Mouse (Mus musculus) sigmoid colon, adult 10 weeks (tissue): ENCODE data around the gene Gpr108. TPM values are rescaled to one million over a fixed set of nuclear protein-coding genes. Genes with fewer than 3 reads are reported as not detected.

Experiments
- polyA plus RNA-seq: library from polyadenylated mRNA; stranded (reverse); fragments of 350-450 nt; fragmentation: Illumina TruSeq; extraction: RNeasy Lipid Tissue Mini Kit (QIAGEN cat#74804); gene quantifications from one replicate; pipeline ENCODE4 v1.2.3, GENCODE M21; 2014; ENCODE audit warnings: low read depth, low replicate concordance

The Gpr108 gene
- 2.0 TPM for polyA plus RNA-seq

GRCm38 (mm10) chr17:57248201-57248699 is at the start of gene Gpr108:
TSS of gene Gpr108 (minus strand) at chr17:57248446.

GRCm38 (mm10) chr17:57278943-57279590 is 30.8 kb upstream of the Gpr108 start, which contains the start of gene Vav1:
TSS of gene Vav1 (plus strand) at chr17:57279100.

GRCm38 (mm10) chr17:57249186-57250181 is 1.2 kb upstream of the Gpr108 start, which contains the start of gene Trip10:
TSS of gene Trip10 (plus strand) at chr17:57249455.

GRCm38 (mm10) chr17:57228014-57228413 is 20.2 kb downstream of the Gpr108 start, which contains the start of gene C3:
TSS of gene C3 (minus strand) at chr17:57228136.

DNA sequence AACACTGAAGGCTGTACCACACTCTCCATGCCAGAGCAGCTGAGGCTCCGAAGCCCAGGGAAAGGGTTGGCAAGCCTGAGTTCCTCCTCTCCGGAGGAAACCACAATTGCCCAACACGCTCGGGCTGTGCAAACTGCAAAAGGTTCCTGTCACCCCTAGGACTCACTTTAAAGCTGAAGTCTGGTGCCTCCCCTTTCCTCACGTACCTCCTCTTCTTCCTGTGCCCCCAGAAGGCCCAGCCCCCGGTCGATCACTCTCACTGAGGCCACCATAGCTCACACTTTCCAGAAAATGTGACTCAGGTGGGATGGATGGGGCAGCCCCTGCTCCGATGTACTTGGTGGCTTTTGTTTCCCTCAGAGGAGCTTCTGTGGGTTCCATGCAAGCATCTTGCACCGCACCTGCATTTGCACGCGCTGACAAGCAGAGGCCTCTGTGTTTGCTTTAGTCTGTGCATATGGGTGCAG is 54.2 kb downstream of the Gpr108 start, which contains the start of gene Tnfsf14:
Gene Tnfsf14, minus strand, starts transcription at position 137 of the 467 bp plus-strand sequence.

Other genes starting within 250 kb of the Gpr108 start
- not detected for gene Pspn, start 248.4 kb downstream of the Gpr108 start, polyA plus RNA-seq
- gene Gtf2f1, start 237.2 kb downstream of the Gpr108 start, polyA plus RNA-seq: 2.0 TPM
- gene Gm17949, start 237.0 kb downstream of the Gpr108 start, polyA plus RNA-seq: not detected
- 8.6 TPM for gene Khsrp, start 216.9 kb downstream of the Gpr108 start, polyA plus RNA-seq
- gene Slc25a41, start 206.8 kb downstream of the Gpr108 start, polyA plus RNA-seq: not detected
- gene Crb3, start 189.3 kb downstream of the Gpr108 start, polyA plus RNA-seq: 38.8 TPM
- gene Slc25a23, start 188.6 kb downstream of the Gpr108 start, polyA plus RNA-seq: 6.9 TPM
- gene Dennd1c, start 169.9 kb downstream of the Gpr108 start, polyA plus RNA-seq: 5.6 TPM
- gene Tubb4a, start 160.7 kb downstream of the Gpr108 start, polyA plus RNA-seq: 1.0 TPM
- 0.47 TPM for gene Tnfsf9, start 143.1 kb downstream of the Gpr108 start, polyA plus RNA-seq
- not detected for gene Cd70, start 98.7 kb downstream of the Gpr108 start, polyA plus RNA-seq
- gene Tnfsf14, start 54.3 kb downstream of the Gpr108 start, polyA plus RNA-seq: not detected
- 48.2 TPM for gene C3, start 20.3 kb downstream of the Gpr108 start, polyA plus RNA-seq
- gene Trip10, start 1.0 kb upstream of the Gpr108 start, polyA plus RNA-seq: 6.3 TPM
- gene Vav1, start 30.7 kb upstream of the Gpr108 start, polyA plus RNA-seq: 1.7 TPM
- 14.3 TPM for gene Adgre1, start 110.2 kb upstream of the Gpr108 start, polyA plus RNA-seq